Mouse (Mus musculus): ENCODE measurements around the gene Ust. TPM values are rescaled to one million over a fixed set of nuclear protein-coding genes. Genes with fewer than 3 reads are reported as not detected.

The Ust gene
- polyA plus RNA-seq, 1 experiment from 2014 or later: 4.6 TPM

DNA sequence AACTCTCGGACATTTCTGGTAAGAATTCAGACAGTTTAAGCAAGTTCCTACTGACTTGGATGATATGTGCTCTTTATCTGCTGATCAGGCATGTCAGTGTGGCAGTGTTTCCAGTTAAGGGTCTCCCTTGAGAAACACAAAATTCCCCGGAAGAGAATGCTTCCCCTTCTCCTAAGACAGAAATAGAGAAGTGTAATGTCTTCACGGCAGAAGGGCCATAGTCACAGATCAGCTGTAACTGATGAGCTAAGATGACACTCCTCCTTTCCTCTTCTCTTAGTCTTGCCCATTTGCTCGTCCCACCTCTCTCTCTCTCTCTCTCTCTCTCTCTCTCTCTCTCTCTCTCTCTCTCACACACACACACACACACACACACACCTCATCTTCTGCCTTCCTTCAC is 277.9 kb downstream of the Ust start:
- Histone ChIP-seq H3K4me1 (ENCODE audit: control insufficient read depth, insufficient read depth, low read length) (no peaks in the 10 kb centered on the region), H3K36me3 (replicated peaks; ENCODE audit: control insufficient read depth, insufficient read depth, low read depth, low read length) (no peaks in the 10 kb centered on the region), H3K4me2 (ENCODE audit: low read depth, low read length) (no peak overlapping the region), H3K27ac (replicated peaks; ENCODE audit: low read depth, low read length) (no peak overlapping the region), H3K4me3 (ENCODE audit: low read depth, low read length) (no peak overlapping the region), H3K27me3 (ENCODE audit: control insufficient read depth, insufficient read depth, low read length) (no peaks in the 10 kb centered on the region), H3K9ac (replicated peaks; ENCODE audit: low read length) (no peak overlapping the region), H3K9me3 (replicated peaks; ENCODE audit: control insufficient read depth, low read length) (no peaks in the 10 kb centered on the region)
- 66% methylated on average over 4 of the region's 4 CpGs for WGBS
- ATAC-seq (replicated peaks; ENCODE audit: insufficient number of reproducible peaks, low FRiP score, low TSS enrichment, low read depth): no peak
- no peak for DNase-seq (ENCODE audit: low spot score)

DNA sequence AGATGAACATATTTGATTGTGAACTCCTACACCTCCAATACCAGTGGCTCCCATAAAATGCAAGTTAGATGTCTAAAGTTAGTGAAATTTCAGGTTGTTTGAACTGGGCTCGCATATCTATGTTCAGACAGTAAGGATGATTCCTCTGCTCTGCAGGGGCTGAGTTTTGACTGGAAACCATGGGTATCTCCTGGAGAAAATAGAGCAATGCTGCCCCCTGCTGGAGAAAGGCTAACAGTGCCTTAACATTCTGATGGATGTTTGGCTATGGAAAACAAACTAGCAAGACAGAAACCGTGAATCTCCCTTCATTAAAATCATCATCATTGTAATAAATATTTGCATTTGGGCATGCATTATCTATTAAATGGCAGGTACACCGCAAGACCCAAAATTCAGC is 278.4 kb downstream of the Ust start:
- peak; percentile 87 for DNase-seq (ENCODE audit: low spot score)
- Histone ChIP-seq H3K4me1 (ENCODE audit: control insufficient read depth, insufficient read depth, low read length) (no peaks in the 10 kb centered on the region), H3K36me3 (replicated peaks; ENCODE audit: control insufficient read depth, insufficient read depth, low read depth, low read length) (no peaks in the 10 kb centered on the region), H3K9ac (replicated peaks; ENCODE audit: low read length) (no peak overlapping the region), H3K4me2 (ENCODE audit: low read depth, low read length) (no peak overlapping the region), H3K9me3 (replicated peaks; ENCODE audit: control insufficient read depth, low read length) (no peaks in the 10 kb centered on the region), H3K4me3 (ENCODE audit: low read depth, low read length) (no peak overlapping the region), H3K27ac (replicated peaks; ENCODE audit: low read depth, low read length) (no peak overlapping the region), H3K27me3 (ENCODE audit: control insufficient read depth, insufficient read depth, low read length) (no peaks in the 10 kb centered on the region)
- WGBS: 14% methylated on average over 3 of the region's 3 CpGs
- no peak for ATAC-seq (replicated peaks; ENCODE audit: insufficient number of reproducible peaks, low FRiP score, low TSS enrichment, low read depth)

DNA sequence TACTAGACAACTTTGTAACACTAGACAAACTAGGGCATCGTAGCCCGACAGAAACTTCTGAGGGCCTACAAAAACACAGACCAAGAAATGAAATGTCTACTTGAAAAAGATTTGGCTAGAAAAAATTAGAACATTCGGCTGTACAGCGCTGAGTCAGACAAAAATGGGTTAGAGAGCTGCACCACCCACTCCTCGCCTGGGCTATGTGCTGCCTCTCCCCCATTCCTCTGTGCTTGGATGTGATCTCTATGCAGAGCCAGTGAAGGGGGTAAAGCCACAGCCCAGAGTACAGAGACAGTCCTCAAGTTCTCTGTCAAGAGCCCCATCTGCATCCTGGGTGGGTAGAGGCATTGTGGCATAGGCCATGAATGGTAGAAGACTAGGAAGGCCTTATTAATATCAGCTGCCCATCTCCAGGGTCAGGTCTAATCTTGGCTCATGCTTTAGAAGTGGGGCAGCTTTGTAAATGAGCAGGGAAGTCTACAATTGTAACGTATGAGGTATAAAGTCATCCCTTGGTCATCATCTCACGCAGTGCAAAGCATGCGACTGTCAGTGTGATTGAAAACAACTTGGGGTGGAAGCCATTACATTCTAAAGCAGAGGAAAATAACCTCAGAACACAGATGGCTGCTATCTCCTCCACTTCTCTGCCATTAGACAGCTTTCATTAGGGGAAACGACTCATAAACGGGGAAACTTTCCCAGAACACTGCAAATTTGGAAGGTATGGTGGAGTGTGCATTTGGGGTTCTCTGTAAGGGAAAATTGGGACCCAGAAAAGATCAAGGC is 281.6 kb downstream of the Ust start:
- H3K36me3 ChIP-seq (replicated peaks; ENCODE audit: control insufficient read depth, insufficient read depth, low read depth, low read length): no peaks in the 10 kb centered on the region
- ATAC-seq (replicated peaks; ENCODE audit: insufficient number of reproducible peaks, low FRiP score, low TSS enrichment, low read depth): no peak
- H3K4me1 ChIP-seq (ENCODE audit: control insufficient read depth, insufficient read depth, low read length): no peaks in the 10 kb centered on the region
- no peak overlapping the region for H3K4me3 ChIP-seq (ENCODE audit: low read depth, low read length)
- no peak overlapping the region for H3K27ac ChIP-seq (replicated peaks; ENCODE audit: low read depth, low read length)
- no peaks in the 10 kb centered on the region for H3K27me3 ChIP-seq (ENCODE audit: control insufficient read depth, insufficient read depth, low read length)
- WGBS: 88% methylated on average over 10 of the region's 10 CpGs
- H3K9ac ChIP-seq (replicated peaks; ENCODE audit: low read length): no peak overlapping the region
- DNase-seq (ENCODE audit: low spot score): no peak
- no peak overlapping the region for H3K4me2 ChIP-seq (ENCODE audit: low read depth, low read length)
- H3K9me3 ChIP-seq (replicated peaks; ENCODE audit: control insufficient read depth, low read length): no peaks in the 10 kb centered on the region

DNA sequence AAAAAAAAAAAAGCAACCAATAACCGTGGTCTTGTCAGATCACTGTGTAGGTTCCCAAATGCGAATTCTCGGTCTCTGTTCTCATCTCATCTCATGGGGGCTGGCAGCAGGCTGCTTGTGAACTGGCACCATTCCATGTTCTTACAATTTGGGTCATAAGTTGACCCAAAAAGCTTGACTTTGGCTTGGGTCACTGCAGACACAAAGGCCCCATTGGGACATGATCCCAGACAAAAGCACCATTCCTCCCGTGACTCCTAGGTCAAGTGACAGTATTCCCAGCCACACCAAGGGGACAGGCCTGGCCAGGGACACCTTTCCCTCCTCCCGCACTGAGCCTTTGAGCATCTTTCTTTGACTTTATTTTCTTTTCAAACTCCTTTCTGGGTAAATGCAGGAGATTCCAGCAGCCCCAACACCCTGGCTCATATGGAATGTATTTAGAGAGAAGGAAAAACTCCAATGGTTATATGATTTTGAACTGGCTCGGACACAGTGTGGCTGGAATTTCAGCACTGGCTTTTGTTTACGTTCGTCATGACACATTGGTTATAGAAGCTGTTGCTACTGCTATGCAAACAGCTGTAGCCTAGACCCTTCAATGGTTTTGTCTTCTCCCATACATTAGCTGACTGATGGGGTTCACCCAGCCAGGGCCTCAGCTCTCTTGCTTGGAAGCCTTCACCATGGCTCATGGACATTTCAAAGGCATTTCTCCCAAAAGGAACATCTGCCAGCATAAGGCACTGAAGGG is 285.3 kb downstream of the Ust start:
- Histone ChIP-seq H3K4me3 (ENCODE audit: low read depth, low read length) (no peak overlapping the region), H3K4me2 (ENCODE audit: low read depth, low read length) (no peak overlapping the region), H3K4me1 (ENCODE audit: control insufficient read depth, insufficient read depth, low read length) (no peaks in the 10 kb centered on the region), H3K27me3 (ENCODE audit: control insufficient read depth, insufficient read depth, low read length) (no peaks in the 10 kb centered on the region), H3K27ac (replicated peaks; ENCODE audit: low read depth, low read length) (no peak overlapping the region), H3K36me3 (replicated peaks; ENCODE audit: control insufficient read depth, insufficient read depth, low read depth, low read length) (no peaks in the 10 kb centered on the region), H3K9me3 (replicated peaks; ENCODE audit: control insufficient read depth, low read length) (no peaks in the 10 kb centered on the region), H3K9ac (replicated peaks; ENCODE audit: low read length) (no peak overlapping the region)
- DNase-seq (ENCODE audit: low spot score) (no peak), ATAC-seq (replicated peaks; ENCODE audit: insufficient number of reproducible peaks, low FRiP score, low TSS enrichment, low read depth) (no peak)
- WGBS: 69% methylated on average over 8 of the region's 8 CpGs

DNA sequence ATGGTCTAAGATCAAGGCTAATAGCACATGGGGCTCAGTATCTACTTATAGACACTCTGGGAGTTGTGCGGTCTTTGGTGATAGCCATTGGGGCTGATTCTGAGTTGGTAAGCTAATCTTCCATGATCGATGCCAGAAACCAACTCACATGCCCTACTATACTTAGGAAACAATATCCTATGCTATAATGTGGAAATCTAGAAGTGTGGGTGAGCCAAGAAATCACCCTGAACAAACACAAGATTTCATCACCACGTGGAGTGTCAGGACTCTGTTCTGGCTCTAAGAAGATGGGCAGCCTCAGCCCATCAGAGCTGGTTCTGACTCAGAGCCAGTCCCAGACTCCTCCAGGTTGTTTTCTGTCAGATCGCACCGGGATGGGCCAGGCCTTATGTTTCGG is 286.1 kb downstream of the Ust start:
- no peak for DNase-seq (ENCODE audit: low spot score)
- no peak overlapping the region for H3K4me2 ChIP-seq (ENCODE audit: low read depth, low read length)
- H3K4me3 ChIP-seq (ENCODE audit: low read depth, low read length): no peak overlapping the region
- no peak overlapping the region for H3K9ac ChIP-seq (replicated peaks; ENCODE audit: low read length)
- 87% methylated on average over 6 of the region's 6 CpGs for WGBS
- no peaks in the 10 kb centered on the region for H3K36me3 ChIP-seq (replicated peaks; ENCODE audit: control insufficient read depth, insufficient read depth, low read depth, low read length)
- no peak for ATAC-seq (replicated peaks; ENCODE audit: insufficient number of reproducible peaks, low FRiP score, low TSS enrichment, low read depth)
- H3K27ac ChIP-seq (replicated peaks; ENCODE audit: low read depth, low read length): no peak overlapping the region
- H3K27me3 ChIP-seq (ENCODE audit: control insufficient read depth, insufficient read depth, low read length): no peaks in the 10 kb centered on the region
- no peaks in the 10 kb centered on the region for H3K4me1 ChIP-seq (ENCODE audit: control insufficient read depth, insufficient read depth, low read length)
- no peaks in the 10 kb centered on the region for H3K9me3 ChIP-seq (replicated peaks; ENCODE audit: control insufficient read depth, low read length)

DNA sequence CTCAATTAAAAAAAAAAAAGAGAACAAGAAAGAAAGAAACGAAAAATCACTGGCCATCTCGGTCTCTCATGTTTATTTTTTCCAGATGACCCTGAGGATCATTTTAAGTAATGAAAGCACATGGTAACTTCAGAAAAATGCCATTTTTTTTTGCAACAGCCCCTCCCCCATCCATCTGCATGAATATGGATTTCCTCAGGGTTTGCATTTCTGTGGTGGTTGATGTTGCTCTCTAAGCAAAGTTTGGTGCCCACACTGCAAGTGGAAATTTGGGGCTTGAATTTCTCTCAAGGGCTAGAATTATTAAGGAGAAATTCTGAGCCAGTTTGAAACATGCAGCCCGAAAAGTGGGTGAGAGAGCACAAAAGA is 290.3 kb downstream of the Ust start:
- Histone ChIP-seq H3K4me2 (ENCODE audit: low read depth, low read length) (no peak overlapping the region), H3K9ac (replicated peaks; ENCODE audit: low read length) (no peak overlapping the region), H3K27me3 (ENCODE audit: control insufficient read depth, insufficient read depth, low read length) (no peaks in the 10 kb centered on the region), H3K4me3 (ENCODE audit: low read depth, low read length) (no peak overlapping the region), H3K36me3 (replicated peaks; ENCODE audit: control insufficient read depth, insufficient read depth, low read depth, low read length) (no peaks in the 10 kb centered on the region), H3K9me3 (replicated peaks; ENCODE audit: control insufficient read depth, low read length) (no peaks in the 10 kb centered on the region), H3K4me1 (ENCODE audit: control insufficient read depth, insufficient read depth, low read length) (no peaks in the 10 kb centered on the region), H3K27ac (replicated peaks; ENCODE audit: low read depth, low read length) (no peak overlapping the region)
- peak; percentile 55 for DNase-seq (ENCODE audit: low spot score)
- no peak for ATAC-seq (replicated peaks; ENCODE audit: insufficient number of reproducible peaks, low FRiP score, low TSS enrichment, low read depth)
- 45% methylated on average over 3 of the region's 3 CpGs for WGBS

DNA sequence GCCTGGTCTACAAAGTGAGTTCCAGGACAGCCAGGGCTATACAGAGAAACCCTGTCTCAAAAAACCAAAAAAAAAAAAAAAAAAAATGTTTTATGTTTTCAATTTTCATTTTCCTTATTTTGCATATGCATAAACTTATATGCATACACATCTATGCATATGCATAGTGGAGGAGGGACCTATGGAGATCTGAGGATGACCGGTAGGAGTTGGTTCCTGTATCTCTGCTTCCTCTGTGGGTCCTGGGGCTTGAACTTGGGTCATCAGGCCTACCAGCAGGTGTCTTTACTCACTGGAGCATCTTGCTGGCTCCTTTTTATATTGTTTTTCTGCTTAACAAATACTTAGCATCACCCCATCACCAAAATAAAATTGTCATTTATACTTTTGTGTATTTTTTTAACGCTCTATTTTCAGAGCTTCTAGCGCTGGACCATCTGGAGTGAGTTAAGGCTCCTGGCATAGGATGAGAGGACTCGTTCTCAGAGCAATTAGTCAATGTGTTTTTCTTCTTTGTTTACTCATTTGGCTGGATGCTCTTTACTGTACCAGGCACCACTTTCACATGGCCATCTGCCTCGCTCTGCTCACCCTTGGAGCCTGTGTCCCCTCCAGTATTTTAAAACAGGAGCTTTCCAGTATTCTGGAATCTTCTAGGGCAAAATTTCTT is 290.8 kb downstream of the Ust start:
- WGBS: 39% methylated on average over 5 of the region's 5 CpGs
- Histone ChIP-seq H3K4me3 (ENCODE audit: low read depth, low read length) (no peak overlapping the region), H3K9me3 (replicated peaks; ENCODE audit: control insufficient read depth, low read length) (no peaks in the 10 kb centered on the region), H3K4me1 (ENCODE audit: control insufficient read depth, insufficient read depth, low read length) (no peaks in the 10 kb centered on the region), H3K4me2 (ENCODE audit: low read depth, low read length) (no peak overlapping the region), H3K27ac (replicated peaks; ENCODE audit: low read depth, low read length) (no peak overlapping the region), H3K27me3 (ENCODE audit: control insufficient read depth, insufficient read depth, low read length) (no peaks in the 10 kb centered on the region), H3K36me3 (replicated peaks; ENCODE audit: control insufficient read depth, insufficient read depth, low read depth, low read length) (no peaks in the 10 kb centered on the region), H3K9ac (replicated peaks; ENCODE audit: low read length) (no peak overlapping the region)
- no peak for ATAC-seq (replicated peaks; ENCODE audit: insufficient number of reproducible peaks, low FRiP score, low TSS enrichment, low read depth)
- DNase-seq (ENCODE audit: low spot score): peak; percentile 58

DNA sequence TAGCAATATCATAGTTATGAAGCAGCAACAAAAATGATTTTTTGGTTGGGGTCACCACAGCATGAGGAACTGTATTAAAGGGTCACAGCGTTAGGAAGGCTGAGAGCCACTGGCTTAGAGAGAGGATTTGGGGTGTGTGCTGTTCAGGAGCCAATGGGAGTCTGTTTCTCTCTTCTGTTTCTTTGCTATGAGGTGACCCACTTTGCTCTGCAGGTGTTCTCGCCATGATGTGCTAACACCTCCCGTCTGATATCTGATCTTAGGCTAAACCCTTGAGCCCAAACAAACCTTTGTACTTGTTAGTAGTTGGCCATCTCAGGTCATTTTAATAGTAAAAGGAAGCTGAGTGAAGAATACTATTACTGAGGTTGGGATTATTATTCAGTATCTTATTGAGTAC is 292.0 kb downstream of the Ust start:
- Histone ChIP-seq H3K4me1 (ENCODE audit: control insufficient read depth, insufficient read depth, low read length) (no peaks in the 10 kb centered on the region), H3K27ac (replicated peaks; ENCODE audit: low read depth, low read length) (no peak overlapping the region), H3K36me3 (replicated peaks; ENCODE audit: control insufficient read depth, insufficient read depth, low read depth, low read length) (no peaks in the 10 kb centered on the region), H3K9ac (replicated peaks; ENCODE audit: low read length) (no peak overlapping the region), H3K4me3 (ENCODE audit: low read depth, low read length) (no peak overlapping the region), H3K27me3 (ENCODE audit: control insufficient read depth, insufficient read depth, low read length) (no peaks in the 10 kb centered on the region), H3K9me3 (replicated peaks; ENCODE audit: control insufficient read depth, low read length) (no peaks in the 10 kb centered on the region), H3K4me2 (ENCODE audit: low read depth, low read length) (no peak overlapping the region)
- WGBS: 65% methylated on average over 3 of the region's 3 CpGs
- DNase-seq (ENCODE audit: low spot score) (no peak), ATAC-seq (replicated peaks; ENCODE audit: insufficient number of reproducible peaks, low FRiP score, low TSS enrichment, low read depth) (no peak)
